ENCODE assay signal across 10 mouse cellular contexts in the genomic region with DNA sequence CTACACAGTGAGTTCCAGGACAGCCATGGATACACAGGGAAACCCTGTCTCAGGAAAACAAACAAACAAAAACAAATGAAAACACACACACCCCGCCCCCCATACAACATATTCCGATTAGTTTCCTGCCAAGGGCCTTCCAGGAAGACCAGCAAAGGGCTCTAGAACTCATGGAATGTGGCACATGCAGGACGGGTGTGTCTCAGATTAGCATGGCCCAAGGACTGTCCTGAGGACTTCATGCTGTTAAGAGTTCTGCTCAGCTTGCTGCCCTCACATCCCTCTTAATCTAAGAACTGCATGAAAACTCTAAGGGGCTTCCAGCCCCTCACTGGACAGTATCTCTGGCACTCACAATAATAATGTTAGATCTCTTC.
"Had no signal": no experiment of that assay in that cellular context is flagged by ENCODE, and none has a peak within 500 bp of the region (broad histone marks: within the 10 kb centered on the region; RNA-seq: fewer than 3 reads in every experiment).

No protein-coding gene starts in this region.

- H3K27ac ChIP-seq: kidney, embryonic 15.5 days; limb, embryonic 15.5 days; liver, embryonic 12.5 days; lung, embryonic 15.5 days; midbrain, embryonic 15.5 days; neural tube, embryonic 12.5 days had no signal

- DNase-seq: kidney, adult 2 months; kidney, postnatal 14 days; layer of hippocampus, postnatal 36 days had no signal

- H3K27me3 ChIP-seq: kidney, embryonic 15.5 days; limb, embryonic 15.5 days; liver, embryonic 12.5 days; lung, embryonic 15.5 days; midbrain, embryonic 15.5 days; neural tube, embryonic 12.5 days had no signal

- H3K4me1 ChIP-seq: limb, embryonic 15.5 days; neural tube, embryonic 12.5 days had no signal

- H3K36me3 ChIP-seq: neural tube, embryonic 12.5 days had no signal

- H3K9ac ChIP-seq: kidney, embryonic 15.5 days; limb, embryonic 15.5 days; liver, embryonic 12.5 days; lung, embryonic 15.5 days; midbrain, embryonic 15.5 days; neural tube, embryonic 12.5 days had no signal

- H3K4me2 ChIP-seq: kidney, embryonic 15.5 days; limb, embryonic 15.5 days; liver, embryonic 12.5 days; lung, embryonic 15.5 days; midbrain, embryonic 11.5 days; midbrain, embryonic 15.5 days; neural tube, embryonic 12.5 days had no signal

- H3K4me3 ChIP-seq: kidney, embryonic 15.5 days; limb, embryonic 15.5 days; liver, embryonic 12.5 days; lung, embryonic 15.5 days; midbrain, embryonic 15.5 days; neural tube, embryonic 12.5 days had no signal

- H3K9me3 ChIP-seq: kidney, embryonic 15.5 days; limb, embryonic 15.5 days; liver, embryonic 12.5 days; lung, embryonic 15.5 days; midbrain, embryonic 15.5 days; neural tube, embryonic 12.5 days had no signal
